Mouse (Mus musculus): Measurements from ENCODE around the gene Slc25a47. TPM values are rescaled to one million over a fixed set of nuclear protein-coding genes. Genes with fewer than 3 reads are reported as not detected.
A peak's percentile ranks its signal among the peaks of the same experiment; 100 is the strongest.

The Slc25a47 gene
- polyA plus RNA-seq (2012; rRNA removed) (24.2 and 41.5 TPM in 2 replicates), polyA plus RNA-seq (2014; fragmentation: Nextera tagmentation; extraction: Ambion mirVana) (13.9 and 19.1 TPM in 2 replicates)

DNA sequence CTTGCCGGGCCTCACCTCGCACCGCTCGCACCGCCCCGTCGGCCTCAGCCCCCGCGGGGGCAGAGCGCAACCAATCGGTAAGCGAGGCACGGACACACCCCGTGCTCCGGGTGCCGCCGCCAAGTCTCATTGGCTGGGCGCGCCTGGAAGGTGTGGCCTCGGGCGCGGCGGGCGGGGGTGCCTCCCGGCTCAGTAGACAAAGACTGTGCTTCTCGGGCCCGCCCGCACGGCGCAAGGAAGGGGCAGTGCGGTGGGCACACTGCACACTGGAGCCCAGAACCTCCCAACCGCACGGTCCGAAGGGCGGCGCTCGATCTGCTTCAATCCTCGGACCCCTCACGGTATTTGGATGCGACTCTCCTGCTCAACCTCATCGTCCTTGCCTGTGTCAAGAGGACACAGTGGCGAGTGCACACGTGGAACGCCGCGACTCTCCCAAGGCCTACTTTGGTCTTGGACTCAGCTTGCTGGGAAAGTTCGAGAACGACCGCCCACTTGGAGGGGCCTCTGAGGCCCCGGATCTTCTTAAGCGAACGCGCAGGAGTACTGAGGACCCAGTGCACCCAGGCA, at the start of gene Slc25a47, which contains the start of gene Slc25a29:
TSS of gene Slc25a47 (plus strand) at position 207 of the 570 bp plus-strand sequence.
TSS of gene Slc25a29 (minus strand) at position 44 of the 570 bp plus-strand sequence.
- no peaks in the 10 kb centered on the region for H3K27me3 ChIP-seq (ENCODE audit: control insufficient read depth, insufficient read depth, low read length)
- peak within 1 kb of the TSS; percentile 95 for H3K4me2 ChIP-seq (replicated peaks; ENCODE audit: low read depth, low read length, severe bottlenecking)
- peak; percentile 79; the same call in 1 of the 2 replicates for TF ChIP-seq POLR2A (IDR thresholded peaks at IDR 0.05; ENCODE audit: borderline replicate concordance, extremely low read depth, insufficient read depth, insufficient read length)
- no peaks in the 10 kb centered on the region for H3K36me3 ChIP-seq (ENCODE audit: control insufficient read depth, insufficient read depth, low read length)
- WGBS: 1% methylated on average over 35 of the region's 53 CpGs
- H3K9ac ChIP-seq (ENCODE audit: low read depth, low read length, severe bottlenecking): peak within 1 kb of the TSS; percentile 91
- H3K4me3 ChIP-seq (replicated peaks; ENCODE audit: low read length): peak within 1 kb of the TSS; percentile 71
- peaks cover 27% of the 10 kb centered on the region for H3K4me1 ChIP-seq (ENCODE audit: control insufficient read depth, insufficient read depth, low read length)
- DNase-seq (ENCODE audit: low spot score) (peak; percentile 96), ATAC-seq (ENCODE audit: low FRiP score, low read depth) (peak; percentile 99)
- peak within 1 kb of the TSS; percentile 67 for H3K27ac ChIP-seq (replicated peaks; ENCODE audit: low read depth, low read length)
- H3K9me3 ChIP-seq (ENCODE audit: control insufficient read depth, low read length): no peaks in the 10 kb centered on the region

DNA sequence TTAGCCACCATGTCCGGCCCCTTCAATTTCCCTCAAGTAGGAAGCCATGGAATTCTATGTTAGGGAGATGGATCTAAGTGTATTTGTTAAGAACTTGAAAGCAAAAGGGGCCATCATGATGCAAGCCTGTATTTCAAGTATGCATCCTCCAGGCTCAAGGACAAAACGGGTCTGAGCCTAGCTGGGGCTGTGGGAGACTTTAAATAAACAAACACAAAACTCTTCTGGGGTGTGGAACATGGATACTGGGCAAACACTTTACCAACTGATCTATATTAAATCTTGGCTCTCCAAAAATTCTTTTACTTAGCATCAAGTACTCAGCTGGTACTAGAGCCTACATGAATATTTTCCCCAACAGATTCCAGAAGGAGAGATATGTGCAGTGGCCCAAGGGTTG, 48.5 kb upstream of the Slc25a47 start:
- Histone ChIP-seq H3K4me1 (ENCODE audit: control insufficient read depth, insufficient read depth, low read length) (peaks cover 7% of the 10 kb centered on the region), H3K27me3 (ENCODE audit: control insufficient read depth, insufficient read depth, low read length) (no peaks in the 10 kb centered on the region), H3K4me3 (replicated peaks; ENCODE audit: low read length) (no peak overlapping the region), H3K4me2 (replicated peaks; ENCODE audit: low read depth, low read length, severe bottlenecking) (no peak overlapping the region), H3K27ac (replicated peaks; ENCODE audit: low read depth, low read length) (no peak overlapping the region), H3K36me3 (ENCODE audit: control insufficient read depth, insufficient read depth, low read length) (no peaks in the 10 kb centered on the region), H3K9me3 (ENCODE audit: control insufficient read depth, low read length) (no peaks in the 10 kb centered on the region), H3K9ac (ENCODE audit: low read depth, low read length, severe bottlenecking) (no peak overlapping the region)
- DNase-seq (ENCODE audit: low spot score): no peak
- no peak for ATAC-seq (ENCODE audit: low FRiP score, low read depth)
- WGBS: 88% methylated on average over 2 of the region's 2 CpGs
- TF ChIP-seq POLR2A (IDR thresholded peaks at IDR 0.05; ENCODE audit: borderline replicate concordance, extremely low read depth, insufficient read depth, insufficient read length): no peak

DNA sequence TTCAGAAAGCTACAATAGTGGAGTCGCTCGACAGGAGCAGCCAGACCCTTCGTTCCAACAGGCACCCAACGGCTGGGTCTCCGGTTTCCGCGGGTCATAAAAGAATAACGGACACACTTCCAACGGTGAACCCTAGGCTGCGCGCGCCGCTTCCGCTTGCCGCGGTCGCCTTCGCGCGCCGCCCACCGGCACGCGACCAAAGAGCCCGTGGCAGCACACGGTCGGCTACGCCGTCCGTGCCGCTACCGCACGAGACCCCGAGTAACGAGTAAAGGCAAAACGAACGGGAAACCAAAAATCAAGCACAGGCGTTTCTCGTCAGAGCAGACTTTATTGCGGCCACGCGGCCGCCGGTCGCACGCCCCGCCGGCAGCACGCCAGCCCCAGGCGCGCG, 43.7 kb upstream of the Slc25a47 start:
- under 1% methylated on average over 46 of the region's 52 CpGs for WGBS
- H3K9me3 ChIP-seq (ENCODE audit: control insufficient read depth, low read length): no peaks in the 10 kb centered on the region
- peak overlapping the region; percentile 60 for H3K4me2 ChIP-seq (replicated peaks; ENCODE audit: low read depth, low read length, severe bottlenecking)
- peak; percentile 30 for ATAC-seq (ENCODE audit: low FRiP score, low read depth)
- H3K27me3 ChIP-seq (ENCODE audit: control insufficient read depth, insufficient read depth, low read length): no peaks in the 10 kb centered on the region
- H3K4me1 ChIP-seq (ENCODE audit: control insufficient read depth, insufficient read depth, low read length): peaks cover 11% of the 10 kb centered on the region
- TF ChIP-seq POLR2A (IDR thresholded peaks at IDR 0.05; ENCODE audit: borderline replicate concordance, extremely low read depth, insufficient read depth, insufficient read length): peak; percentile 48; the same call in 1 of the 2 replicates
- peak overlapping the region; percentile 98 for H3K27ac ChIP-seq (replicated peaks; ENCODE audit: low read depth, low read length)
- H3K9ac ChIP-seq (ENCODE audit: low read depth, low read length, severe bottlenecking): peak overlapping the region; percentile 83
- H3K4me3 ChIP-seq (replicated peaks; ENCODE audit: low read length): peak overlapping the region; percentile 99
- no peaks in the 10 kb centered on the region for H3K36me3 ChIP-seq (ENCODE audit: control insufficient read depth, insufficient read depth, low read length)
- DNase-seq (ENCODE audit: low spot score): peak; percentile 82

DNA sequence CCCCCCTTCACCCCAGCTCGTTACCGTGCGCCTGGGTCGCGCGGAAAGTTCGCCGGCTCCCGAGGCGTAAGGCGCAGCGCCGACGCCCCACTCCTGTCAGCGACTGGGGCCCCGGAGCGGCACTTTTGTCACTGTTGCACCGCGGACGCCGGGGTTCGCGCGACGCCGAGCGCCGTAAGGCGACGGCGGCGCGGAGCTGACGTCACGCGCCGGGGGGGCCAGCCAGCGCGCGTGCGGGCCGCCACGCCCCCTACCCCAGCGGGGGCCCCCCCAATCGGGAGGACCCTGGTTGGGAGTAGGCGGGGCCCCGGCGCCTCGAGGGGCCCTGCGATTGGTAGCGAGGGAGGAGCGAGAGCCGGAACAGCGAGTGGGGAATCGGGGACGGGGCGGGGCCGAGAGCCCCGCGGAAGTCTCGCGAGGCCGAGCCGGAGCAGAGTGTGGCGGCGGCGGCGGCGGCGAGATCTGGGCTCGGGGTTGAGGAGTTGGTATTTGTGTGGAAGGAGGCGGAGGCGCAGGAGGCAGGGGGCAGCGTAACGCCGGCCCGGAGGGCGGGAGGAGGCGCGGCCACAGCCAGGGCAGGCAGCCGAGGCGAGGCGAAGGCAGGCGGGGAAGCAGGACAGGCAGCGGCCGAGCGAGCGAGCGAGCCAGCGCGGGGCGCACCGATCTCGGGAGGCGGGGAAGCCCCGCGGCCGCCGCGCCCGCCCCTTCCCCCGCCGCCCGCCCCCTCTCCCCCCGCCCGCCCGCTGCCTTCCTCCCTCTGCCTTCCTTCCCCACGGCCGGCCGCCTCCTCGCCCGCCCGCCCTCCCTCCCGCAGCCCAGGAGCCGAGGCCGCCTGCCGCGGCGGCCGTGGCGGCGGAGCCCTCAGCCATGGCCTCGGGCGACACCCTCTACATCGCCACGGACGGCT, 43.0 kb upstream of the Slc25a47 start, which contains the start of gene Yy1:
TSS of gene Yy1 (plus strand) at position 428 of the 907 bp plus-strand sequence.
- peak within 1 kb of the TSS; percentile 98 for H3K27ac ChIP-seq (replicated peaks; ENCODE audit: low read depth, low read length)
- H3K9ac ChIP-seq (ENCODE audit: low read depth, low read length, severe bottlenecking): peak within 1 kb of the TSS; percentile 90
- ATAC-seq (ENCODE audit: low FRiP score, low read depth) (peak; percentile 93), DNase-seq (ENCODE audit: low spot score) (peak; percentile 98)
- no peaks in the 10 kb centered on the region for H3K9me3 ChIP-seq (ENCODE audit: control insufficient read depth, low read length)
- H3K27me3 ChIP-seq (ENCODE audit: control insufficient read depth, insufficient read depth, low read length): no peaks in the 10 kb centered on the region
- H3K36me3 ChIP-seq (ENCODE audit: control insufficient read depth, insufficient read depth, low read length): no peaks in the 10 kb centered on the region
- H3K4me1 ChIP-seq (ENCODE audit: control insufficient read depth, insufficient read depth, low read length): peaks cover 11% of the 10 kb centered on the region
- H3K4me2 ChIP-seq (replicated peaks; ENCODE audit: low read depth, low read length, severe bottlenecking): peak within 1 kb of the TSS; percentile 60
- 1% methylated on average over 30 of the region's 127 CpGs for WGBS
- H3K4me3 ChIP-seq (replicated peaks; ENCODE audit: low read length): peak within 1 kb of the TSS; percentile 99
- TF ChIP-seq POLR2A (IDR thresholded peaks at IDR 0.05; ENCODE audit: borderline replicate concordance, extremely low read depth, insufficient read depth, insufficient read length): peak; percentile 59; the same call in 1 of the 2 replicates

DNA sequence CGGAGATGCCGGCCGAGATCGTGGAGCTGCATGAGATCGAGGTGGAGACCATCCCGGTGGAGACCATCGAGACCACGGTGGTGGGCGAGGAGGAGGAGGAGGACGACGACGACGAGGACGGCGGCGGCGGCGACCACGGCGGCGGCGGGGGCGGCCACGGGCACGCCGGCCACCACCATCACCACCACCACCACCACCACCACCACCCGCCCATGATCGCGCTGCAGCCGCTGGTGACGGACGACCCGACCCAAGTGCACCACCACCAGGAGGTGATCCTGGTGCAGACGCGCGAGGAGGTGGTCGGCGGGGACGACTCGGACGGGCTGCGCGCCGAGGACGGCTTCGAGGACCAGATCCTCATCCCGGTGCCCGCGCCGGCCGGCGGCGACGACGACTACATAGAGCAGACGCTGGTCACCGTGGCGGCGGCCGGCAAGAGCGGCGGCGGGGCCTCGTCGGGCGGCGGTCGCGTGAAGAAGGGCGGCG, 42.3 kb upstream of the Slc25a47 start:
- H3K9ac ChIP-seq (ENCODE audit: low read depth, low read length, severe bottlenecking): peak overlapping the region; percentile 90
- no peaks in the 10 kb centered on the region for H3K36me3 ChIP-seq (ENCODE audit: control insufficient read depth, insufficient read depth, low read length)
- H3K27me3 ChIP-seq (ENCODE audit: control insufficient read depth, insufficient read depth, low read length): no peaks in the 10 kb centered on the region
- TF ChIP-seq POLR2A (IDR thresholded peaks at IDR 0.05; ENCODE audit: borderline replicate concordance, extremely low read depth, insufficient read depth, insufficient read length): no peak
- no peaks in the 10 kb centered on the region for H3K9me3 ChIP-seq (ENCODE audit: control insufficient read depth, low read length)
- WGBS: 3% methylated on average over 49 of the region's 71 CpGs
- H3K27ac ChIP-seq (replicated peaks; ENCODE audit: low read depth, low read length): peak overlapping the region; percentile 98
- peak overlapping the region; percentile 99 for H3K4me3 ChIP-seq (replicated peaks; ENCODE audit: low read length)
- H3K4me1 ChIP-seq (ENCODE audit: control insufficient read depth, insufficient read depth, low read length): peaks cover 11% of the 10 kb centered on the region
- ATAC-seq (ENCODE audit: low FRiP score, low read depth): no peak
- DNase-seq (ENCODE audit: low spot score): no peak
- peak overlapping the region; percentile 38 for H3K4me2 ChIP-seq (replicated peaks; ENCODE audit: low read depth, low read length, severe bottlenecking)
